Mouse (Mus musculus): ENCODE measurements around the gene Lamb3. TPM values are rescaled to one million over a fixed set of nuclear protein-coding genes. Genes with fewer than 3 reads are reported as not detected.
"Not testable (repeated sequence)": the region's sequence is repeated elsewhere in the genome, so short reads cannot be mapped to it uniquely, and the experiment has no call there.

The Lamb3 gene
- total RNA-seq, 2 experiments from 2014 or later, result 13.7 to 14.9 TPM

GRCm38 (mm10) chr1:193272137-193272915, 64.8 kb downstream of the Lamb3 start:
- no peak for DNase-seq (ENCODE audit: low spot score)
- intact Hi-C loops (cut with DNase I), result loop anchor here (2.0 kb wide), 1 partner anchor 44 kb away; no protein-coding TSS in a partner anchor

DNA sequence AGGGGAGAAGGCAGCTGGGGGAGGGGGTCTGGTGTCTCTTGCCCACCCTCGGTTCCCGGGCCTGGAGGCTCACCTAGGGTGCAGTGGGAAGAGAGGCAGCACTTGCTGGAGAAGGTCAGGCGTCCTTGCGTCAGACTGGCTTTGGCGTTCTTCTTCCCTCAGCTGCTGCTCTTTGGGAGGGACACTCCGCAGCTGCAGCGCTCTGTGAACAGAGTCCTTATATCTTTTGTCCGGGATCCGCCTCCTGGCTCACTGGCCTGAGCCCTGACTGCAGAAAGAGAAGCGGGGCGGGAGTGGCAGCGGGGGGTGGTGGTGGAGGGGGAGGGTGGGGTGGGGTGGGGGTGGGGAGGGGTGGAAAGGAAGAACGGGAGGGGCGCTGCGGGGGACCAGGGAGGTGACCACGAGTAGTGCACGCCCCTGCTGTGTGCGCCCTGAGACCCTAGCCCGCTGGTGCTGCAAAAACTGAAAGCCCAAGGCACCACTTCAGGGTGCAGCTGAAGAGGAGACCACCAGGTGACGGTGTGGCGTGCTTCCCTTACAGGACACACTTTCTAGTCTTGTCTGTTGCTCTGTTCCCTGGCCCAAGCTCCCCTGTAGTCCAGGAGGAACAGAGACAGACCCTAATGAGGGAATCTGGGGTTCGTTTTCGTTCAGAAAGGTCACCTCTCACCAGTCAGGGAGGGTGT, 65.6 kb downstream of the Lamb3 start, which contains the start of gene G0s2:
TSS of gene G0s2 (minus strand) at position 302 of the 686 bp plus-strand sequence.
- intact Hi-C loops (cut with DNase I), result loop anchor here (2.0 kb wide), 1 partner anchor 44 kb away; no protein-coding TSS in a partner anchor
- DNase-seq (ENCODE audit: low spot score), result peak; percentile 76

GRCm38 (mm10) chr1:193274407-193275071, 67.0 kb downstream of the Lamb3 start:
- intact Hi-C loops (cut with DNase I), result no loop called here
- no peak for DNase-seq (ENCODE audit: low spot score)

DNA sequence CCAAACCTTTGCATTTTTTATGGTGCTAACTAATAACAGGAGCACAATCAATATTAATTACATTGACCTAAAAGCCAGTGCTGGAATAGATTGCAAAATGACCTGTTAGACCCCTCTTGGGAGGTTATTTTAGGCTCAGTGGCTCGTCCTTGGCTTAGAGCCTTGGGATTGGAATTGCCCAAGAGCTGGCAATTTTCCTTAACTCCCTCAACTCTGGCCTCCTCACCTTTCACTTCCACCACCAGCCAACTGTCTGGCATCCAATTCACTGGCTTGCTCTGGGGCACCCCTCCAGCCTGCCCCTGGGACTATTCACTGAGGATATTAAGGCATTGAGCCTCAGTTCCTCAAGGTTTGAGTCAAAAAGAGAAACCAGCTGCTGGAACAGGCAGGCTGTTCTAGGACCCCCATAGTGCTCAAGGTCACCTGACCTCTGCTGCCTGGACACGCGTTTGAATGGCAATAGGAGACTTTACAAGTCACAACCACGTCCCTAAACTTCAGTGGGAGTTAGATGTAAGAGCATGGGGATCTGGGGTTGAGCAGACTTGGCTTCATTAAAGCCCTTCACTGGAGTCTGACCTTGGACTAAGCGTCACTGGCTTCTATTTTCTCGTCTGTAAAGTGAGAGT, 71.0 kb downstream of the Lamb3 start:
- DNase-seq (ENCODE audit: low spot score), result no peak
- intact Hi-C loops (cut with DNase I), result no loop called here

- intact Hi-C loops (cut with DNase I), result no loop called here
- no peak for DNase-seq (ENCODE audit: low spot score)
These were observed 72.0 kb downstream of the Lamb3 start for GRCm38 (mm10) chr1:193279492-193279891.

GRCm38 (mm10) chr1:193281344-193281743, 73.8 kb downstream of the Lamb3 start:
- DNase-seq (ENCODE audit: low spot score), result no peak
- intact Hi-C loops (cut with DNase I), result no loop called here

DNA sequence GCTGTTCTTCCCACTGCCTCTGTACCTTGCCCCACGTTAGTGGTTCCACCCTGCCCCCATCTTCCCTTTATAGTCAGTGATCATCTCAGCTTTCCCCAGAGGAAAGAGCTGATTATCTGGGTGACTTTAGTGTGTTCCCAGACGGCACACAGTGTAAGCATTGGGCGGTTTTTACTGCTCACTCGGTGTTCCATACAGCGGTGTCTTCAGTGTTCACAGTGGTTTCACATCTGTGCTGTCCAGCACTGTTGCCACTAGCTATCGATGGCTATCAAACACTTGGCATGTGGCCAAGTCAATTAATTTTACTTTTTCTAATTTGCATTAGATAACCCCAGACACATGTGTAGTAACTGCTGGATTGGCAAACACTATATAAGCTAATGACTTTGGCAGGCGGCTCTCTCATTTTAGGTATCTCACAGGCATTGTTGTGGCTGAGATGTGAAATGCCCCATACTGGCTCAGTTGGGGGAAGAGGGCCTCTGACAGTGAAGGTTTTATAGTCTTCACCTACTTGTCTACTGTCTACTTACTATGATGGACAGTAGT, 76.8 kb downstream of the Lamb3 start:
- intact Hi-C loops (cut with DNase I), result no loop called here
- DNase-seq (ENCODE audit: low spot score), result no peak

- DNase-seq (ENCODE audit: low spot score); intact Hi-C loops (cut with DNase I): not testable (repeated sequence)
These were observed 78.3 kb downstream of the Lamb3 start for GRCm38 (mm10) chr1:193285766-193286325.

- DNase-seq (ENCODE audit: low spot score), result no peak
- intact Hi-C loops (cut with DNase I), result no loop called here
These were observed 80.1 kb downstream of the Lamb3 start for GRCm38 (mm10) chr1:193287578-193287977.

DNA sequence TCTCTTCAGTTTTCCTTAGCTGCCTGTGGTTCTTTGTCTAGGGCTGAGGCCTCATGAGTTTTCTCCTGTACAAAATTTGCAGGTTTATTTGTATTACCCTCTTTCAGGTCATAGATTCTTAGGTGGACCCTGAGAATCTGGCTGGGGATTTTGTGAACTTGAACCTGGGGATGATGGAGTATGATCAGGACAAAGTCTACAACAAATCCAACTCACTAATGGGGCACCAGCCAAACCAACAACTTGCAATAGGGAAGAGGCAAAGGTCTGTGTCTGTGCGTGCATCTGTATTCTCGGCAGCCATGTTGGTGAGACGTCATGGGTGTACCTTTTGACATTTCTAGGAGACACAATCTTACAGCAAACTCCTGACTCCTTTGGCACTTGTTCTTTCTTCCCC, 81.6 kb downstream of the Lamb3 start:
- intact Hi-C loops (cut with DNase I), result no loop called here
- DNase-seq (ENCODE audit: low spot score), result no peak

DNA sequence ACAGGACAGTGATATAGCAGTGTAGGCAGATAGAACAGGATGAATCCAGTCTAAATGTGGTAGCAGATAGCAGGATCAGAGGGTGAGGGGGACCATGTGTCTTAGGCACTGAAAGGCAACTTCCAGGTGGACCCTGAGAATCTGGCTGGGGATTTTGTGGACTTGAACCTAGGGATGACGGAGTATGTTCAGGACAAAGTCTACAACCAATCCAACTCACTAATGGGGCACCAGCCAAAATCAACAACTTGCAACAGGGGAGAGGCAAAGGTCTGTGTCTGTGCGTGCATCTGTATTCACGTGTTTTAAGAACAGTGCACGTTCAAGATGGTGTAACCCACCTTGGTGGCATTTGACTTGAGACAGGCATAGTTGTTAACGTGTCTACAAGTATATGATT, 82.4 kb downstream of the Lamb3 start:
- intact Hi-C loops (cut with DNase I), result no loop called here
- no peak for DNase-seq (ENCODE audit: low spot score)

- intact Hi-C loops (cut with DNase I), result no loop called here
- no peak for DNase-seq (ENCODE audit: low spot score)
These were observed 83.2 kb downstream of the Lamb3 start for GRCm38 (mm10) chr1:193290686-193291085.

- intact Hi-C loops (cut with DNase I), result no loop called here
- no peak for DNase-seq (ENCODE audit: low spot score)
These were observed 85.5 kb downstream of the Lamb3 start for GRCm38 (mm10) chr1:193293039-193293438.

GRCm38 (mm10) chr1:193293926-193294325, 86.4 kb downstream of the Lamb3 start:
- intact Hi-C loops (cut with DNase I), result no loop called here

DNA sequence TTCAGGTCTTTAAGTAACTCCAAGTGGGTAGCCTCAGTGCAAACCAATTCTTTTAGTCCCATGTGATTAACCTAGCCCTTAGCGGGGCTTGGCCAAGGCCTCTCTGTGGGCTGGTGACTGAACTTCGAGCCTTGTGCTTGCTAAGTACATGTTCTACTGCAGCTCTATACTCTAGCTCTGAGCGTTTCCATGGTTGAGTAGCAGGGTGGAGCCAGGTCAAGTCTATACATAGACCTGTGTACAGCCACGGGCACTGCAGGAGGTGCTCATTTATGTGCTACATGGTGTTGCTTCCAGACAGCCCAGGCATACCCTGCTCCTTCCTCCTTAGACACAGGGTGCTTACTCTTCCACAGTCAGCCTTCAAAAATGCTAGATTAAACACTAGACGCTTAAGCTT, 88.4 kb downstream of the Lamb3 start:
- DNase-seq (ENCODE audit: low spot score), result no peak
- intact Hi-C loops (cut with DNase I), result no loop called here

More at GRCm38 (mm10) chr1:193293926-193294325, 86.4 kb downstream of the Lamb3 start:
- DNase-seq (ENCODE audit: low spot score), result no peak

DNA sequence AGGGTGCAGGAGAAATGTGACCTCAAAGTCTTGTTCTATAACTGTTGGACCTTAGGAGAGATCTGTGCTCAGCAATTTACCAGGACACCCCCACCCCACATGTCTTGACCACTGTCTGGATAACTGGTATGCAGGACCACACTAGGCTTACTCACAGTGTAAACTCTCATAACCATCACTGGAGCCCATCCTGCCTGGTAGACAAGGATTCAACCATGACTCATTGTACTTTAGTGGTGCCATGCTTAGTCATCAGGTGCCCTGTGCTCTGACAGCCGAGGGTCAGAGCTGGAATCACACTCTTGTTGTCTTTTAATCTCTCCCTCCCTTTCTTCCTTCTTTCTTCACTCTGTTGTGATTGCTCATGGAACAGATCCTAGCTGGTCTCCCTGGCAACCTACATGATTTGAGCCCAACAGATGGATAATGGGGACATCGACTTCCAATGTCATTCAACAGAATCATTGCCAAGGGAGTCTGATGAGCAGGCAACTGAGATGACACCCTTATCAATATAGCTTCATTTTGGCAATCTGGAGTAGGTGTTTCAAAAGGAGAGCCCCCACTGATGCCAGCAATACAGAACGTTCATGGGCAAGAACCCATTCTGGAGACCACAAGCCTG, 90.8 kb downstream of the Lamb3 start:
- DNase-seq (ENCODE audit: low spot score), result no peak
- intact Hi-C loops (cut with DNase I), result no loop called here

DNA sequence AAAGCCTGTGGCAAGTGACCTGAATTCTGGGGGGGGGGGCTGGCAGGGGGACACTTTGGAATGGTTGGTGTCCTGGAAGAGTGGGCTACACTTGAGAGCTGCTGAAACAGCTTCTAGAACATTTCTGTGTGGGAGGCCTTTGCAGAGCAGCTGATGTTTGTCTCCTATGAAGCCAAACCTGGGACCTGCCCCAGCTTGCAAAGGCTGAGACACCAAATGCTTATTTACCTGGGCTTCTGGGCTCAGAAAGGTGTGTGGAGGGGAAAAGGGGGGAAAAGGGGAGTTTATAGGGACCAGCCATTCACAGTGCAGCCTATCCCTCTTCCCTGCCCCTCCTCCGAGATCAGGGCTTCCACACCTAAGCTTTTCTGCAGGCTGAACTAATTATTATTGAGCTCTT, 92.5 kb downstream of the Lamb3 start:
- DNase-seq (ENCODE audit: low spot score), result no peak
- intact Hi-C loops (cut with DNase I), result no loop called here

DNA sequence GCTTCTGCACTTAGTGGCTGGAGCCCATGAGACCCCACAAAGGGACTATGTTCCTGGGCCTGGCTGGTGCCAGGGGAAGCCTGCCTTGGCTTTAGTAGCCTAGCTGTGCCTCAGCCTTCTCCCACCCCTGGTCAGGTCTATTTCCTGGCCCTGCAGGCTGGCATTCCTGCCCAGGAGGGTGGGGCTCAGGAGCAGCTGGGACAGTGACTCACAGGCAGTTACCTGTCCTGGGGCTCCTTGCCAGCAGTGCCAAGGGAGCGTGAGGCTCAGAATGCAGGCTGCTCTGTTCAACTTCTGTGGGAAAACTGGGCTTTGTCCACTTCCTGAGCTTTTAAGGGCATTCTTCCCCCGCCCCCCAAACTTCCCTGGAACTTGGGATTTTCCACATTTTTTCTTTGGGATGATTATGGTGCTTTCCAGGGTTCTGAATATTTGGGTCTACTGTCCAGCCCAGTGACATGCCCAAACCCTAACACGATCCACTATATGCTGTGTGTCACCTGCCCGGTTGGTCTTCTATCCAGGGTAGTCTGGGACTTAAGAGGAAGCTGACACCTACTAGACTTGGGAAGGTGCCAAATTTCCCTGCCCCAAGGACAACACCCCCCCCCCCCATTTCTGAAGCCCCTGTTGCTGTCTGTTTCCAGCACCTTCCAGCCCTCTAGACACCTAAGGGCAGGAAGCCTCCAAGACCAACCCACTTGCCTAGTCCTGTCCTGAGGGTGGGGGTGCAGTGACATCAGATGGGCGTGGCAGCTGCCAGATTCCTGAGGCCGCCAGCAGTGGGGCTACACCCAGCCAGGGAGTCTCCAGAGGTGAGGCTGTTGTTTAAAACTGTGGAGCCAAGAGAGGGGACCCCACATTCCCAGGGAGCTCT, 94.0 kb downstream of the Lamb3 start:
- DNase-seq (ENCODE audit: low spot score), result no peak
- intact Hi-C loops (cut with DNase I), result no loop called here

Data from heart, postnatal 25 days (tissue).